Mouse (Mus musculus): ENCODE data around the gene Adgrl3.

DNA sequence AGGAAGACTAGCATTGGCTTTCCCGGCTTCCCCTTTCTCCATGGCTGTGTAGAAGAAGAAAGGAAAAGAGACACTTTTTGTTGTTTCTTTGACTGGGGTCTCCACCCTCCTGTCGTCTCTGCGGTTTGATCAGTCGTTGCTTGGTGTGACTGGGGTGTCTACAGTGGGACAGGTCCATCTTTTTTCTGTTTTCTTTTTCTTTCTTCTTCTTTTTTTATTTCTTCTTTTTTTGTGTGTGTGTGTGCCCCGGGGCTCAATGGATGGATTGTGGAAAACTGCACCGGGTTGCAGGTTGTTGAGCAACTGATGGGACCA is 1.0 kb downstream of the Adgrl3 start:
- no peak for TF ChIP-seq CTCF (IDR thresholded peaks at IDR 0.05; ENCODE audit: control insufficient read depth, insufficient read depth, insufficient read length)
- TF ChIP-seq CEBPB (IDR thresholded peaks at IDR 0.05; ENCODE audit: low read depth) = peak; percentile 49
- TF ChIP-seq USF1 (IDR thresholded peaks at IDR 0.05; ENCODE audit: low read depth) = no peak
- TF ChIP-seq MAX (IDR thresholded peaks at IDR 0.05) = no peak
- no peak for TF ChIP-seq FOSL1 (IDR thresholded peaks at IDR 0.05; ENCODE audit: insufficient read depth, low read length, poor library complexity, severe bottlenecking)
- no peak for TF ChIP-seq MYOG (IDR thresholded peaks at IDR 0.05; ENCODE audit: control insufficient read depth, extremely low read depth, insufficient read length)
